Mouse (Mus musculus) kidney, postnatal 0 days (tissue): ENCODE measurements around the gene Ppp2r5e. TPM values are rescaled to one million over a fixed set of nuclear protein-coding genes. Genes with fewer than 3 reads are reported as not detected.
A peak's percentile ranks its signal among the peaks of the same experiment; 100 is the strongest.
"Not testable (repeated sequence)": the region's sequence is repeated elsewhere in the genome, so short reads cannot be mapped to it uniquely, and the experiment has no call there.

Experiments used
- ATAC-seq: fragments of 200-750 bp; cut with Nextera tagmentation; replicated peaks from 2 replicates; pipeline ENCODE4 v1.8.0; 2017; ENCODE audit warnings: low read depth, moderate number of reproducible peaks, moderate TSS enrichment, moderate library complexity; ENCODE audit not compliant: low FRiP score
- DNase-seq: peaks from one replicate; pipeline ENCODE4 v3.0.0-alpha.2; 2016; ENCODE audit warnings: low spot score
- H3K27ac ChIP-seq: fragments of 300-500 bp; sonication (generic); 2 replicates; pipeline ENCODE4 v1.5.1; 2014; ENCODE audit warnings: mild to moderate bottlenecking
- H3K27me3 ChIP-seq: fragments of 300-500 bp; sonication (generic); 2 replicates; pipeline ENCODE4 v1.6.1; 2014; ENCODE audit warnings: low read length, mixed read lengths; ENCODE audit not compliant: insufficient read depth
- H3K36me3 ChIP-seq: fragments of 300-500 bp; sonication (generic); 2 replicates; pipeline ENCODE4 v1.6.1; 2014; ENCODE audit warnings: low read length, mixed read lengths; ENCODE audit not compliant: insufficient read depth
- H3K4me1 ChIP-seq: fragments of 300-500 bp; sonication (generic); replicated peaks from 2 replicates; pipeline ENCODE4 v1.6.1; 2014; ENCODE audit warnings: antibody characterized with exemption, low read length, mixed read lengths; ENCODE audit not compliant: insufficient read depth
- H3K4me2 ChIP-seq: fragments of 300-500 bp; sonication (generic); 2 replicates; pipeline ENCODE4 v1.6.1; 2014; ENCODE audit warnings: mild to moderate bottlenecking, low read length, moderate library complexity, mixed read lengths
- H3K4me3 ChIP-seq: fragments of 300-500 bp; sonication (generic); replicated peaks from 2 replicates; pipeline ENCODE4 v1.5.1; 2014; ENCODE audit warnings: low read depth, low read length
- H3K9ac ChIP-seq: fragments of 300-500 bp; sonication (generic); 2 replicates; pipeline ENCODE4 v1.6.1; 2014; ENCODE audit warnings: low read depth, low read length
- H3K9me3 ChIP-seq: fragments of 300-500 bp; sonication (generic); replicated peaks from 2 replicates; pipeline ENCODE4 v1.6.1; 2016; ENCODE audit warnings: low read length, inconsistent platforms, mixed read lengths
- CTCF ChIP-seq: IDR thresholded peaks from 2 replicates; pipeline ENCODE4 v1.5.1; 2016; ENCODE audit warnings: antibody characterized with exemption, low read depth, mild to moderate bottlenecking, moderate library complexity
- WGBS: fragments of 180-500 bp; shearing (Covaris S2); extraction: QIAGEN DNeasy Blood & Tissue Kit; methylation state at CpG from one replicate; pipeline ENCODE4 v1.1.7; 2014; 5-methylcytosine and 5-hydroxymethylcytosine counted together
- polyA plus RNA-seq: library from polyadenylated mRNA; unstranded; fragments of >200 nt; fragmentation: Nextera tagmentation; extraction: Ambion mirVana; gene quantifications from 2 replicates; pipeline ENCODE4 v1.2.1, GENCODE M21; 2015

Ppp2r5e gene
- polyA plus RNA-seq, 1 experiment from 2014 or later, result 16.0 TPM

GRCm38 (mm10) chr12:75492549-75493327, 103.3 kb downstream of the Ppp2r5e start:
- DNase-seq (no peak), ATAC-seq (no peak)
- no peak overlapping the region for H3K4me3 ChIP-seq
- 61% methylated on average over 3 of the region's 3 CpGs for WGBS
- H3K27ac ChIP-seq, result peak overlapping the region; percentile 27; the same call in 1 of the 2 replicates
- no peaks in the 10 kb centered on the region for H3K27me3 ChIP-seq
- no peaks in the 10 kb centered on the region for H3K9me3 ChIP-seq
- no peaks in the 10 kb centered on the region for H3K36me3 ChIP-seq
- no peak overlapping the region for H3K4me2 ChIP-seq
- TF ChIP-seq CTCF, result no peak
- H3K4me1 ChIP-seq, result no peaks in the 10 kb centered on the region
- H3K9ac ChIP-seq, result no peak overlapping the region

DNA sequence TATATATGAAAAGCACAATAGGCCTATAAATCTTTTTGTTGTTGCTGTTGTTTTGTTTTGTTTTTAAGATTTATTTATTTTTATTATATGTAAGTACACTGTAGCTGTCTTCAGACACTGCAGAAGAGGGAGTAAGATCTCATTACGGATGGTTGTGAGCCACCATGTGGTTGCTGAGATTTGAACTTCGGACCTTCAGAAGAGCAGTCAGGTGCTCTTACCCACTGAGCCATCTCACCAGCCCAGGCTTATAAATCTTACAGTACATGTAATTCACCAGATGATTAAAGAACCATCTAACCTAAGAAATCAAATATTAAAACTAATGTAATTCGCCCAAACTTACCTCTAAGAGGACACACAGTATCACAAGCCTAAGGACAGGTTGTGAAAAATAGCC, 103.9 kb downstream of the Ppp2r5e start:
- peak; percentile 6 for DNase-seq
- 76% methylated on average over 3 of the region's 3 CpGs for WGBS
- not testable (repeated sequence) for H3K9me3 ChIP-seq, H3K27me3 ChIP-seq, ATAC-seq, H3K4me2 ChIP-seq, H3K4me3 ChIP-seq, H3K9ac ChIP-seq, H3K36me3 ChIP-seq, H3K4me1 ChIP-seq
- H3K27ac ChIP-seq, result 0 out of 2 replicates have a peak overlapping the region, but pooled peaks have one; percentile 27

DNA sequence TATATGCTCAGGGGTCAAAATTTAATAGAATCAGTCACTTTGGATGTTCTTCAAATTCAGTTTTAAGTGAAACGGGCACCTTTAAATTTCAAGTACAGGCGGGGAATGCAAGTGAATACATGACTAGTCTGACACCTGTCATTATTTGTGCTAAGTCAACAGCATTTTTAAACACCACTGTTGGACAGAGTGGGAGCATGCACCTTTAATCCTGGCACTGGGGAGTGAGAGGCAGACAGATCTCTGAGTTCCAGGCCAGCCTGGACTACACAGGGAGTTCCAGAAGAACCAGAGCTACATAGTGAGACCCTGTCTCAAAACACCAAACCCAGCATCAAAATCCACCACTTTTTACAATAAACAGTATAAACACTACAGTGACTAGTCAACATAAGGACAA, 108.5 kb downstream of the Ppp2r5e start:
- H3K27ac ChIP-seq, result no peak overlapping the region
- H3K4me3 ChIP-seq, result no peak overlapping the region
- no peak for DNase-seq
- H3K4me1 ChIP-seq, result no peaks in the 10 kb centered on the region
- ATAC-seq, result no peak
- no peak overlapping the region for H3K9ac ChIP-seq
- WGBS, result 85% methylated on average over 2 of the region's 2 CpGs
- H3K4me2 ChIP-seq, result no peak overlapping the region
- no peak for TF ChIP-seq CTCF
- H3K9me3 ChIP-seq, result no peaks in the 10 kb centered on the region
- no peaks in the 10 kb centered on the region for H3K36me3 ChIP-seq
- no peaks in the 10 kb centered on the region for H3K27me3 ChIP-seq

GRCm38 (mm10) chr12:75486568-75487286, 109.3 kb downstream of the Ppp2r5e start:
- Histone ChIP-seq H3K9ac (no peak overlapping the region), H3K27ac (no peak overlapping the region), H3K4me1 (no peaks in the 10 kb centered on the region), H3K4me2 (no peak overlapping the region), H3K27me3 (no peaks in the 10 kb centered on the region), H3K4me3 (no peak overlapping the region), H3K9me3 (no peaks in the 10 kb centered on the region), H3K36me3 (no peaks in the 10 kb centered on the region)
- DNase-seq (no peak), ATAC-seq (no peak)
- no peak for TF ChIP-seq CTCF
- 93% methylated on average over 3 of the region's 3 CpGs for WGBS

GRCm38 (mm10) chr12:75482781-75483180, 113.3 kb downstream of the Ppp2r5e start:
- Histone ChIP-seq H3K4me3 (no peak overlapping the region), H3K4me1 (no peaks in the 10 kb centered on the region), H3K9ac (no peak overlapping the region), H3K9me3 (no peaks in the 10 kb centered on the region), H3K36me3 (0 out of 2 replicates have a peak, but pooled peaks cover 5% of the 10 kb centered on the region), H3K27ac (no peak overlapping the region), H3K4me2 (no peak overlapping the region), H3K27me3 (no peaks in the 10 kb centered on the region)
- ATAC-seq (no peak), DNase-seq (no peak)
- WGBS, result 87% methylated on average over 3 of the region's 3 CpGs
- no peak for TF ChIP-seq CTCF

DNA sequence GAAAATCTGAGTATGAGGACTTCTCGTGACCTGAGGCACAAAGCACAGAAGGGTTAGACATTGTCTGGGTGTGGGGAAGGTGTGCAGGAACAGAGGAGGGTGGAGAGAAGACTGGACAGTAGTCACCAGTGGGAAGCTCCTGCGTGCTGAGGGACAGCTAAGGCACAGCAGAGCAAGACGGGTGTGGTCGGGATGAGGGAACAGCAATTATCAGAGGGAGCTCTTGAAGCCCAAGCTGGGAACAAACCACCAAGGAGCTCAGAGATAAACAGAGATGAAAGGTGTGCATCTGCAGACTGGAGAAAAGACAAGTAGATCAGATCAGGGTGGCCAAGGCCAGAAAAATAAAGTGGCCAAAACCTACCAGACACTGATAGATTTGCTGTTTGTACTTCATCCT, 114.0 kb downstream of the Ppp2r5e start:
- ATAC-seq (no peak), DNase-seq (no peak)
- Histone ChIP-seq H3K36me3 (0 out of 2 replicates have a peak, but pooled peaks cover 5% of the 10 kb centered on the region), H3K9me3 (no peaks in the 10 kb centered on the region), H3K4me2 (no peak overlapping the region), H3K27me3 (no peaks in the 10 kb centered on the region), H3K4me1 (no peaks in the 10 kb centered on the region), H3K27ac (no peak overlapping the region), H3K9ac (no peak overlapping the region), H3K4me3 (no peak overlapping the region)
- 95% methylated on average over 4 of the region's 4 CpGs for WGBS
- no peak for TF ChIP-seq CTCF
